Mouse (Mus musculus) hindbrain, embryonic 16.5 days (tissue): Measurements from ENCODE around the gene Nup85. TPM values are rescaled to one million over a fixed set of nuclear protein-coding genes. Genes with fewer than 3 reads are reported as not detected.

Experiments used
- ATAC-seq: fragments of 200-750 bp; cut with Nextera tagmentation; 2 replicates; pipeline ENCODE4 v1.8.0; 2017; ENCODE audit warnings: moderate TSS enrichment, moderate library complexity
- H3K27ac ChIP-seq: fragments of 300-500 bp; sonication (generic); 2 replicates; pipeline ENCODE4 v1.5.1; 2014; ENCODE audit warnings: low read depth, mild to moderate bottlenecking, control low read depth, low read length, moderate library complexity
- H3K27me3 ChIP-seq: fragments of 300-500 bp; sonication (generic); replicated peaks from 2 replicates; pipeline ENCODE4 v1.6.1; 2014; ENCODE audit warnings: low read length; ENCODE audit not compliant: control insufficient read depth, insufficient read depth
- H3K36me3 ChIP-seq: fragments of 300-500 bp; sonication (generic); 2 replicates; pipeline ENCODE4 v1.6.1; 2014; ENCODE audit warnings: mild to moderate bottlenecking, low read length, moderate library complexity, mixed read lengths; ENCODE audit not compliant: control insufficient read depth, insufficient read depth
- H3K4me1 ChIP-seq: fragments of 300-500 bp; sonication (generic); 2 replicates; pipeline ENCODE4 v1.6.1; 2014; ENCODE audit warnings: low read depth, low read length; ENCODE audit not compliant: control insufficient read depth, insufficient read depth
- H3K4me2 ChIP-seq: fragments of 300-500 bp; sonication (generic); 2 replicates; pipeline ENCODE4 v1.6.1; 2014; ENCODE audit warnings: mild to moderate bottlenecking, low read length, control low read depth, moderate library complexity
- H3K4me3 ChIP-seq: fragments of 300-500 bp; sonication (generic); 2 replicates; pipeline ENCODE4 v1.5.1; 2014; ENCODE audit warnings: mild to moderate bottlenecking, low read length, control low read depth, moderate library complexity
- H3K9ac ChIP-seq: fragments of 300-500 bp; sonication (generic); 2 replicates; pipeline ENCODE4 v1.6.1; 2014; ENCODE audit warnings: low read depth, mild to moderate bottlenecking, control low read depth, low read length, moderate library complexity
- H3K9me3 ChIP-seq: fragments of 300-500 bp; sonication (generic); 2 replicates; pipeline ENCODE4 v1.6.1; 2014; ENCODE audit warnings: mild to moderate bottlenecking, low read length, moderate library complexity; ENCODE audit not compliant: control insufficient read depth
- WGBS: fragments of 180-500 bp; shearing (Covaris S2); extraction: QIAGEN DNeasy Blood & Tissue Kit; methylation state at CpG from one replicate; pipeline ENCODE4 v1.1.7; 2014; 5-methylcytosine and 5-hydroxymethylcytosine counted together
- polyA plus RNA-seq: library from polyadenylated mRNA; unstranded; fragments of >200 nt; fragmentation: Nextera tagmentation; extraction: Ambion mirVana; gene quantifications from 2 replicates; pipeline ENCODE4 v1.2.1, GENCODE M21; 2015

Gene Nup85
- polyA plus RNA-seq, 1 experiment from 2014 or later = 97.5 TPM

DNA sequence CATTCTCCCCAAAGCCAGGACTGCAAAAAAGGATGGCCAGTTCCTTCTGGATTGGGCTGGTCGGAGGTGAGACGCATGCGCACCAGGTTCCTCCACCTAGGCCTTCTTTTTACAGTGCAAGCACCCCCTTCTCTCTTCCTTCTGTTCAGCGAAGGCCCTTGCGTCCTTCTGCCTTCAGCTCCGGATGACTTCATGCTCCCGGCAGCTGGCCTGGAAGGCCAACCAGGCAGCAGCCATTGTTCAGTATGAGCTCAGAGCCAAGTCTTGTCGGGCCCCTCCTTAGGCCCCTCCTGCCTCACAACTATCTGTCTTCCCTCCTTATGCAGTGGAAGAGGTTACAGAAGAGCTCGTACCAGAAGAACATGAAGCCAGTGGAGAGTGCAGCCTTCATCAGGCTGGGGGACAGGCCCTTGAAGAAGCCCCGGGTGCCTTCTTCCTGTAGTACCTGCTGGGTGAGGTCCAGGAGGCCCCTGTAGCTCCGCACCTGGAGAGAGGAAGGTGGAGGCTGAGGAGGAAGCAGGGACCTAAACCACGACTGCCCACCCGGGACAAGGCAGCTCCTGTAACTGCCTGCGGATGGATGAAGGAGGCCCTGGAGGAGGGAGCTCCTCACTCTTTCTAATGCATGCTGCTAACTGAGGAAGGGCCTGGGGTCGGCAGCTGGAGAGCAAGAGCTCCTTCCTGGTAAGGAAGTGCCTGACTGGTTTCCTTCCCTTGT is 51.0 kb downstream of the Nup85 start:
- WGBS = 83% methylated on average over 15 of the region's 15 CpGs
- ATAC-seq = no peak
- H3K4me2 ChIP-seq = no peak overlapping the region
- peaks cover 14% of the 10 kb centered on the region for H3K4me1 ChIP-seq
- H3K9me3 ChIP-seq = no peaks in the 10 kb centered on the region
- H3K27me3 ChIP-seq = peaks cover 3% of the 10 kb centered on the region; the same call in 1 of the 2 replicates
- no peak overlapping the region for H3K9ac ChIP-seq
- no peak overlapping the region for H3K4me3 ChIP-seq
- peaks cover 10% of the 10 kb centered on the region for H3K36me3 ChIP-seq
- H3K27ac ChIP-seq = no peak overlapping the region

DNA sequence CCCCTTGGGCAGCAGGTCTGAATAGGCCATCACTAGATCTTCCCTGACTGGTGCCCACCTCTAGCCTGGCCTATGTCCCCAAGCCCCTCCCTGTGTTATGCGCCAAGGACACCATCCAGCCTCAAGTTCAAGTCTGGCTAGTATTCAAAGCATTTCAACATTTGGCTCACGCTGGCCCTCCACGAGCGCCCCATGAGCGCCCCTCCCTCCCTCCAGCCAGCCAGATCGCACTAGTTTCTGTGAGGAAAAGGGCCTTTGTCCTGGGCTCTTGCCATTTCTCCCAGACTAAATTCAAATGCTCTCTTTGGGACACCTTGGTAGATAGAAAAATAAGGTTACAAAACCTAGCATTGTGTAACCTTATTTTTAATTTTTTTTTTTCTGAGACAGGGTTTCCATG is 51.6 kb downstream of the Nup85 start:
- no peak overlapping the region for H3K4me2 ChIP-seq
- no peak overlapping the region for H3K27ac ChIP-seq
- ATAC-seq = no peak
- no peak overlapping the region for H3K4me3 ChIP-seq
- H3K36me3 ChIP-seq = peaks cover 13% of the 10 kb centered on the region
- H3K4me1 ChIP-seq = peaks cover 14% of the 10 kb centered on the region
- no peaks in the 10 kb centered on the region for H3K9me3 ChIP-seq
- H3K27me3 ChIP-seq = peaks cover 3% of the 10 kb centered on the region; the same call in 1 of the 2 replicates
- H3K9ac ChIP-seq = no peak overlapping the region
- 94% methylated on average over 6 of the region's 6 CpGs for WGBS

DNA sequence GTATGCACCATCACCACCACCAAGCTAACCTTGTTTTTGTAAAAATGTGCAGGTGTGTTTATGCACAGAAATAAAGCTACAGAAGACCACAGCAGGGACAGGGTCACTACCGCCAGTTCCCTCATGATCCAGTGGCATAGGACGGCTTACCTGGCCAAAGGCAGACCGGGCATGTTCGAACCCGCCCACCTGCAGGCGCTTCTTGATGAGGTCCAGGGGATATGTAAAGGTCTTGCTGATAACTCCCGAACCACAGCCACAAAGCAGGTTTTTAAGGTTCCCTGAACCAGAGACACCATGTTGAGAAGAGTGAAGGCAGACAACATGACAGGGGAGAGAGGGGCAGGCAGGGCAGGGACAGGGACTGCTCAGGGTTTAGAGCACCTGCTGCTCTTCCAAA is 52.1 kb downstream of the Nup85 start:
- Histone ChIP-seq H3K36me3 (peaks cover 14% of the 10 kb centered on the region), H3K9me3 (no peaks in the 10 kb centered on the region), H3K4me2 (no peak overlapping the region), H3K4me3 (no peak overlapping the region), H3K27ac (no peak overlapping the region), H3K4me1 (peaks cover 14% of the 10 kb centered on the region), H3K27me3 (peaks cover 3% of the 10 kb centered on the region; the same call in 1 of the 2 replicates), H3K9ac (no peak overlapping the region)
- no peak for ATAC-seq
- WGBS = 93% methylated on average over 7 of the region's 7 CpGs

DNA sequence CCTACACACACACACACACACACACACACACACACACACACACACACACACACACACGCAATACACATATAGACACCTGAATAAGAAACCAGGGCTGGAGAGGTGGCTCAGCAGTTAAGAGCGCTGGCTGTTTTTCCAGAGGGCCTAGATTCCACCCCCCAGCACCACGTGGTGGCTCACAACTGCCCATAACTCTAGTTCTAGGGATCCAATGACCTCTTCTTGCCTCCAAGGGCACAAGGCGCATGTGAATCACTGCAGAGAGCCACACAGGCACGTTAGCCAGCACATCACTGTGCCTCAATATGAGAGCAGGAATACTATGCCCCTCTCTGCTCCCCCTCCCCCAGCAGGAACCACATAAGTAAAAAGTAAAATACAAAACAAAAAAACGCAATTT is 52.7 kb downstream of the Nup85 start:
- no peak overlapping the region for H3K4me3 ChIP-seq
- H3K27me3 ChIP-seq = peaks cover 3% of the 10 kb centered on the region; the same call in 1 of the 2 replicates
- H3K9me3 ChIP-seq = no peaks in the 10 kb centered on the region
- no peak for ATAC-seq
- 78% methylated on average over 6 of the region's 6 CpGs for WGBS
- peaks cover 10% of the 10 kb centered on the region for H3K4me1 ChIP-seq
- H3K9ac ChIP-seq = no peak overlapping the region
- no peak overlapping the region for H3K4me2 ChIP-seq
- H3K36me3 ChIP-seq = peaks cover 14% of the 10 kb centered on the region
- no peak overlapping the region for H3K27ac ChIP-seq

DNA sequence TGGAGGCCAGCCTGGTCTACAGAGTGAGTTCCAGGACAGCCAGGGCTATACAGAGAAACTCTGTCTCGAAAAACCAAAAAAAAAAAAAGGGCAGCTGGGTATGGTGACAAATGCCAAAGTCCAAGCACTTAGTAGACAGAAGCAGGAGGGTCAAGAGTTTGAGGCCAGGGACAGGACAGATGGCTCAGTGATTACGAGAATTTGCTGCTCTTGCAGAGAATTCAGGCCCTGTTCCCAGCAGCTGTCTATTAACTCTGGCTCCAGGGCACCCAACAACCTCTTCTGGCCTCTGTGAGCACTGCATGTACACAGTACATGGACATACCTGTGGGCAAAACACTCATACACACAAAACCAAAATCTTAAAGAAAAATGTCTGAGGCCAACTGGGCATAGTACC is 53.8 kb downstream of the Nup85 start:
- no peak for ATAC-seq
- Histone ChIP-seq H3K9me3 (no peaks in the 10 kb centered on the region), H3K4me3 (no peak overlapping the region), H3K36me3 (peaks cover 25% of the 10 kb centered on the region), H3K4me2 (no peak overlapping the region), H3K27me3 (peaks cover 3% of the 10 kb centered on the region; the same call in 1 of the 2 replicates), H3K27ac (no peak overlapping the region), H3K9ac (no peak overlapping the region), H3K4me1 (peaks cover 6% of the 10 kb centered on the region)
- 96% methylated on average over 2 of the region's 2 CpGs for WGBS

DNA sequence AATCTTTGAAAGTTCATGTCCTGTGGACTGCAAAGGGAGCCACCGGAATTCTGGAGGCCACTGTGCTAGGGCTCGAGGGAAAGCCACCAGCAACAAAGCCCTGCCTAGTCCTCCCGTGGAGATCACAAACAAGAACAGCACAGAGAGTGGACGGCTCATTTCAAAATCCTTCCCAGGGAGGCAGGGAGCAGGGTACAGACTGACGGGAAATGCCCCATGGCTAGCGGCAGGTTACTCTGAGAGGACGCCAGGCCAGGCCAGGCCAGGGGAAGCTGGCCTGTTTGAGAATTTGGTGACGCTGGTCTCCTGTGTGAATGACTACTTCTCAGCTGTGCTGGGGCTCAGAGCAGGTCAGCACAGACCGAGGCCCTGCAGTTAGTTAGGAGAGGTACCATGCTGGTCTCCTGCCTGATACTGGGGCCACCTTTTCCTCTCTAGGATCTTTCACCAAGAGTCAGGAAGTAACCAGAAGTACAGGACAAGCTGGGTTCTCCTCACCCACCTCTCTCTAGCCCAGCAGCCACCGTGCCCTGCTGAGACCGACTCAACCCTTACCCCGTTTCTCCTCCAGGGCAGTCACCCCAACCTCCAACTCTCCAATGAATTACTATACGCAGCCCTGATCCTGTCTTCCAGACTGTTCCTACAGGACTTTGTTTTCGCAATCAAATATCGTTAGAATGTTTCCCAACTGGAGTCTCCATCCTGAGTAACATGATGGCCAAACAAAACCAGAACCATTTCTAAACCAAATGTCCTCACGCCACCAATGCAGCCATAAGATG is 54.7 kb downstream of the Nup85 start:
- no peaks in the 10 kb centered on the region for H3K4me1 ChIP-seq
- peaks cover 3% of the 10 kb centered on the region; the same call in 1 of the 2 replicates for H3K27me3 ChIP-seq
- no peak overlapping the region for H3K27ac ChIP-seq
- H3K9ac ChIP-seq = no peak overlapping the region
- WGBS = 90% methylated on average over 16 of the region's 16 CpGs
- no peak for ATAC-seq
- no peaks in the 10 kb centered on the region for H3K9me3 ChIP-seq
- no peak overlapping the region for H3K4me2 ChIP-seq
- no peak overlapping the region for H3K4me3 ChIP-seq
- H3K36me3 ChIP-seq = peaks cover 27% of the 10 kb centered on the region

DNA sequence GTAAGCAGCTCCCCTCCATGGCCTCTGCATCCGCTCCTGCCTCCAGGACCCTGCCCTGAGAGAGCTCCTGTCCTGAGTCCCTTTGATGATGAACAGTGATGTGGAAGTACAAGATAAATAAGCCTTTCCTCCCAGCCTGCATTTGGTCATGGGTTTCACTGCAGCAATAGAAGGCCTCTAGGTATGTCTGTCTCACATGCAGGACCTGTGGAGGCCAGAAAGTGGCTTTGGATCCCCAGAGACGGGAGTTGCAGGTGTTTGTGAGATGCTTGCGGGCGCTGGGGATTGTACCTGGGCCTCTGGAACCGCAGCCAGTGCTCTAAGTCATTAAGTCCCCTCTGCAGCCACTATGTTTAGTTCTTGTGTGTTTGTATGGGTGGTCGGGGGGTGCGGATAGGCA is 55.7 kb downstream of the Nup85 start:
- no peak overlapping the region for H3K4me2 ChIP-seq
- no peaks in the 10 kb centered on the region for H3K27me3 ChIP-seq
- WGBS = 95% methylated on average over 7 of the region's 7 CpGs
- no peak overlapping the region for H3K9ac ChIP-seq
- H3K27ac ChIP-seq = no peak overlapping the region
- no peak for ATAC-seq
- H3K9me3 ChIP-seq = no peaks in the 10 kb centered on the region
- H3K36me3 ChIP-seq = peaks cover 27% of the 10 kb centered on the region
- no peak overlapping the region for H3K4me3 ChIP-seq
- no peaks in the 10 kb centered on the region for H3K4me1 ChIP-seq

DNA sequence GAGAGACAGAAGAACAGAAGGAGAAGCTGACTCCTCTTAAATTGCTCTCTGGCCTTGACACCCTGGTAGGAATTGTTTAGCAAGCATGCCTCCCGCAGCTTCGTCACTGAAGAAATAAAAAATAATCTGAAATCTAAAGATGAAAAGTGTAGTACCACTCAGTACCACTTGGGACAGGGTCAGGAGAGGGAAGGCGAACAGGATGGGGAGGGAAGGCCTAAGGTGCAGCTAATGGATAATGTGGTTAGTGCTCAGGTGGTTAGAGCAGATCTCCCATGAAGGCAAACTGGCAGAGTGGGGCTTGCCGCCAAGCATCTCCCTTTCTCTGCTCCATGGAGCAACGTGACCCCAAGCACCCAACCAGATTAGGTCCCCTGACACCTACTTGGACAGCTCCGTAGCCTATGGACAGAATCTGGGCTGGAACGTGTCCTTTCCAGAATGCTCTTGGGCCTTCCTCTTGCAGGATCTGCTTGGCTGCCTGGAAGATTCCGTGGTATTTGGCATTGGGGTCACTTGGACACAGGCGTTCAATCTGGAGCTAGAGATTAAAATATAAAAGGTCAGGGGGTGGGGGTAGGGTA is 59.3 kb downstream of the Nup85 start:
- ATAC-seq = no peak
- H3K36me3 ChIP-seq = peaks cover 18% of the 10 kb centered on the region
- 75% methylated on average over 9 of the region's 9 CpGs for WGBS
- no peak overlapping the region for H3K9ac ChIP-seq
- no peak overlapping the region for H3K4me3 ChIP-seq
- H3K9me3 ChIP-seq = no peaks in the 10 kb centered on the region
- no peak overlapping the region for H3K27ac ChIP-seq
- no peak overlapping the region for H3K4me2 ChIP-seq
- H3K27me3 ChIP-seq = no peaks in the 10 kb centered on the region
- peaks cover 7% of the 10 kb centered on the region for H3K4me1 ChIP-seq

DNA sequence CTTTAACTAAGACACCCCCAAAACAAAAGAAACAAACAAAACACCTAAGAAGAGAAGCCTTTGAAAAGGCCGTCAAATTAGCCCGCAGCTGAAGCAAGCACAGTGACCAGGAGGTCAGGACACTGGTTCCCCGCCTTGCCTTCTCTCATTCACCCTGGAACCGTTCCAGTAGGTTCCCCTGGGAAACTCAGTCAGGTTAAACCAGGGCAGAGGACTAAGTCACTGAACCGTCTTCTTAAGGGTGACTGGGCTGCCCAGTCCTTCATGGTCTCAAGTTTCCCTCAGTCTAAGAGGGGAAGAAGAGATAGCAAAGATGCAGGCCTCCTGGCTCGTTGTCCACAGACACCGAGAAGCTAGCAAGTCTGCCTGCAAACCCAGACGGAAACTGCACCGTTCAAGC is 61.6 kb downstream of the Nup85 start:
- Histone ChIP-seq H3K4me3 (no peak overlapping the region), H3K9ac (no peak overlapping the region), H3K4me1 (peaks cover 9% of the 10 kb centered on the region), H3K9me3 (no peaks in the 10 kb centered on the region), H3K4me2 (no peak overlapping the region), H3K27ac (no peak overlapping the region), H3K36me3 (peaks cover 15% of the 10 kb centered on the region), H3K27me3 (no peaks in the 10 kb centered on the region)
- 82% methylated on average over 9 of the region's 9 CpGs for WGBS
- ATAC-seq = no peak
